Mouse (Mus musculus): ENCODE measurements at regions not wholly inside any gene's neighbourhood (a gene's known extent, or its start where the extent isn't known, plus 50 kb on each side); places are given as distances from the start of the nearest gene placed in this dataset.

DNA sequence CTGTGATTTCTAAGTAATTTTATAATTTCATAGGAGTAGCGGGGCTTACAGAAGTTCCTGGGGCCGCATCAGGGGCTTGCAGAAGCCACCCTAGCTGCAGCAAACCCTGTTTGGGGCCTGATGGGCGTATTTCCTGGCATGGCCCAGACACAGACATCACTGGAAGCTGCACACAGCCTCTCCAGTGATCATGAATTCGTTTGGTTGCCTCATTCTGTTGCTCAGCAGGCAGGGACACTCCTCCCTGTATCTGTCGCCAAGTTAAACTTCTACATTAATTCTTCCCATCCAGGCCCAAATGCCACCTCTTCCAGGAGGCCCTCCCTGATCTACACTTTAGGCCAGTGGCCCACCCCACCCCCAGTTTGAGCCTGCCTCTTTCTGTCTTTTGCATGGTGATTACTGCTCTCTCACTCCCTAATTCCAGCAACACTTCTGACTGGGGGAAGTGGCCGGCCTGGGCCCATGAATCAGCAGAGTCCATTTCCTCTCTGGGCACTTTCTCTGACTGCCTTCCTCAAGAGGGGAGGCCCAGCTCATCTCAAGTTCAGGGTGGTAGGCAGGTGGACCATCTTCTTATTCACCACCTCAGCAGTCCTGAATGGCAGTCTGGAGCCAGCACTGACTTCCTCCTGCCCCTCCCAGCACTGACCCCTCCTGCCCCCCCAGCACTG, 51.0 kb upstream of the Tmem189 start:
- intact Hi-C loops (cut with DNase I; ENCODE audit: low total_unique reads), result no loop called here

More for the DNA sequence above, 51.0 kb upstream of the Tmem189 start:
- no peak for DNase-seq
